Comparison of ENCODE assay signal across 31 mouse cellular contexts in the genomic region with DNA sequence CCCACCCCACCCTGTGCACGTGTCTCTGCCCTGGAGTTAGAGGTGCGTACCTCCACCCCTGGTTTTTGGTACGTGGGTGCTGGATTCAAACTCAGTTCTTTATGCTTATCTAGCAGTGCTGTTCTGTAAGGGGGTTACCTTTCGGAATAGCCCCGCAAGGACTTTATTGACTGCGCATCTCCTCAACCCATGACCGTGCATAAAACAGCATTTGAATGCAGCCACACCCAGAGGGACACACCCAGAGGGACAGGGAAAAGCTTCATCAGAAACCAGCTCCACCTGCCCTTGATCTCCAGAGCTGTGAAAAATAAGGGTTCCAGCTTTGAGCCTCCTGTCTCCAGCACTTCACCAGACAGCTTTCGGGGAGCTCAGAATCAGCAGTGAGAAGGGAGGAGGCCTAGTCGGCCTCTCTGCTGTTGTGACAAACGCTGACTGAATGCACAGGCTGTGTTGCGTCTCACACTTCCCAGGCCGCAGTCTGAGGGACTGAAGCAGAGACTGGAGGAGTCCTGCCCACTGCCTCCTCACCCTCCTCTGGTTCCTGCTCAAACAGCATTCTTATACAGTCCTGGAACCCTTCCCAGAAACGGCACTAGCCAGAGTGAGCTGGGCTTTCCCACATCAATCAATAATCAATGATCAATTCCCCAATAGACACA. TPM values are rescaled to one million over a fixed set of nuclear protein-coding genes. Genes with fewer than 3 reads are reported as not detected.
DNase-seq lines count a peak whose midpoint lies in the region; ATAC-seq and TF ChIP-seq lines count a peak whose summit lies in the region.
"Had no signal": no experiment of that assay in that cellular context is flagged by ENCODE, and none has a peak within 500 bp of the region (broad histone marks: within the 10 kb centered on the region; RNA-seq: fewer than 3 reads in every experiment).

No protein-coding gene starts in this region.

- no peaks in the 10 kb centered on the region for H3K36me3 ChIP-seq in forebrain, embryonic 16.5 days (ENCODE audit: control insufficient read depth, insufficient read depth)
- no peaks in the 10 kb centered on the region for H3K36me3 ChIP-seq in forebrain, embryonic 13.5 days (ENCODE audit: poor library complexity, severe bottlenecking)
- H3K36me3 ChIP-seq in E14TG2a.4 (ENCODE audit: insufficient read depth, low read length), result no peaks in the 10 kb centered on the region
- H3K36me3 ChIP-seq in ES-E14 (ENCODE audit: control insufficient read depth, insufficient read depth, low read length, poor library complexity, severe bottlenecking), result no peaks in the 10 kb centered on the region
- no peaks in the 10 kb centered on the region for H3K36me3 ChIP-seq in limb, embryonic 10.5 days
- H3K36me3 ChIP-seq in thymus, adult 2 months (ENCODE audit: control insufficient read depth, insufficient read depth, low read length), result no peaks in the 10 kb centered on the region
- H3K36me3 ChIP-seq: G1E; heart, embryonic 15.5 days; limb, embryonic 15.5 days; liver, embryonic 13.5 days; midbrain, embryonic 15.5 days; neural tube, embryonic 15.5 days; stomach, embryonic 15.5 days had no signal

- in situ Hi-C loops in ES-E14 (cut with MboI; ENCODE audit: low sequenced_read_pairs in 2 of 2, unreplicated experiment in 2 of 2), result no loop called here

- no peaks in the 10 kb centered on the region for H3K9me3 ChIP-seq in forebrain, embryonic 16.5 days (ENCODE audit: control insufficient read depth, low read length)
- no peaks in the 10 kb centered on the region for H3K9me3 ChIP-seq in forebrain, embryonic 13.5 days (replicated peaks)
- H3K9me3 ChIP-seq in E14TG2a.4 (ENCODE audit: low read length), result peaks cover 7% of the 10 kb centered on the region; the same call in 1 of the 2 replicates
- H3K9me3 ChIP-seq in ES-E14 (ENCODE audit: control insufficient read depth, insufficient read depth, low read depth, low read length), result no peaks in the 10 kb centered on the region
- H3K9me3 ChIP-seq in limb, embryonic 10.5 days (replicated peaks), result no peaks in the 10 kb centered on the region
- H3K9me3 ChIP-seq: heart, embryonic 15.5 days; limb, embryonic 15.5 days; liver, embryonic 13.5 days; midbrain, embryonic 15.5 days; neural tube, embryonic 15.5 days; stomach, embryonic 15.5 days had no signal

- no peak overlapping the region for H3K4me2 ChIP-seq in forebrain, embryonic 16.5 days (ENCODE audit: low read length)
- no peak overlapping the region for H3K4me2 ChIP-seq in forebrain, embryonic 13.5 days
- H3K4me2 ChIP-seq: heart, embryonic 15.5 days; limb, embryonic 15.5 days; liver, embryonic 13.5 days; midbrain, embryonic 15.5 days; neural tube, embryonic 15.5 days; stomach, embryonic 15.5 days had no signal

- no peak for TF ChIP-seq POLR2A in thymus, adult 2 months (IDR thresholded peaks at IDR 0.05; ENCODE audit: control insufficient read depth, extremely low read depth, insufficient read depth, low read length, poor library complexity)

- no peak overlapping the region for H3K4me3 ChIP-seq in forebrain, embryonic 16.5 days (replicated peaks; ENCODE audit: low read length)
- H3K4me3 ChIP-seq in forebrain, embryonic 13.5 days, result no peak overlapping the region
- H3K4me3 ChIP-seq in E14TG2a.4 (replicated peaks; ENCODE audit: low read length) (peak overlapping the region; percentile 43), ES-E14 (ENCODE audit: insufficient read depth in 1 of 2, low read depth in 1 of 2, low read length in 2 of 2, poor library complexity in 1 of 2, severe bottlenecking in 1 of 2) (no peak overlapping the region)
- no peak overlapping the region for H3K4me3 ChIP-seq in limb, embryonic 10.5 days
- no peak overlapping the region for H3K4me3 ChIP-seq in thymus, adult 2 months (ENCODE audit: control insufficient read depth, insufficient read depth, low read length)
- H3K4me3 ChIP-seq: erythroblast, embryonic 14.5 days; heart, embryonic 15.5 days; limb, embryonic 15.5 days; liver, embryonic 13.5 days; midbrain, embryonic 15.5 days; neural tube, embryonic 15.5 days; stomach, embryonic 15.5 days had no signal

- ATAC-seq in forebrain, embryonic 16.5 days, result peak; percentile 73
- no peak for ATAC-seq in forebrain, embryonic 13.5 days
- ATAC-seq: hindbrain, embryonic 16.5 days; lung, postnatal 0 days; midbrain, embryonic 15.5 days had no signal

- H3K27me3 ChIP-seq in forebrain, embryonic 16.5 days (replicated peaks; ENCODE audit: control insufficient read depth, insufficient read depth, low read length), result no peaks in the 10 kb centered on the region
- H3K27me3 ChIP-seq in forebrain, embryonic 13.5 days, result no peaks in the 10 kb centered on the region
- H3K27me3 ChIP-seq in E14TG2a.4 (ENCODE audit: insufficient read depth, low read length), result no peaks in the 10 kb centered on the region
- H3K27me3 ChIP-seq in limb, embryonic 10.5 days (ENCODE audit: low read depth, poor library complexity, severe bottlenecking), result no peaks in the 10 kb centered on the region
- H3K27me3 ChIP-seq in thymus, adult 2 months (ENCODE audit: control insufficient read depth, insufficient read depth, low read length), result no peaks in the 10 kb centered on the region
- H3K27me3 ChIP-seq: heart, embryonic 15.5 days; liver, embryonic 13.5 days; midbrain, embryonic 15.5 days; stomach, embryonic 15.5 days had no signal

- H3K4me1 ChIP-seq in forebrain, embryonic 16.5 days (replicated peaks; ENCODE audit: control insufficient read depth, insufficient read depth, low read length), result no peaks in the 10 kb centered on the region
- H3K4me1 ChIP-seq in forebrain, embryonic 13.5 days, result peaks cover 13% of the 10 kb centered on the region
- H3K4me1 ChIP-seq in E14TG2a.4 (replicated peaks; ENCODE audit: low read depth, low read length), result peaks cover 75% of the 10 kb centered on the region
- H3K4me1 ChIP-seq in ES-E14 (ENCODE audit: control insufficient read depth in 2 of 2, insufficient read depth in 2 of 2, low read length in 2 of 2, poor library complexity in 1 of 2), result peaks cover 18 to 46% of the 10 kb centered on the region in 2 experiments
- peaks cover 78% of the 10 kb centered on the region for H3K4me1 ChIP-seq in limb, embryonic 10.5 days
- H3K4me1 ChIP-seq in thymus, adult 2 months (replicated peaks; ENCODE audit: control insufficient read depth, insufficient read depth, low read length), result no peaks in the 10 kb centered on the region
- H3K4me1 ChIP-seq: stomach, embryonic 15.5 days had no signal

- no peak for TF ChIP-seq CTCF in E14TG2a.4 (conservative IDR thresholded peaks at IDR 0.05; ENCODE audit: low read length)
- no peak for TF ChIP-seq CTCF in thymus, adult 2 months (IDR thresholded peaks at IDR 0.05; ENCODE audit: borderline replicate concordance, control insufficient read depth, extremely low read depth, insufficient read depth, low read length, poor library complexity)

- H3K27ac ChIP-seq in forebrain, embryonic 16.5 days (ENCODE audit: low read length), result no peak overlapping the region
- no peak overlapping the region for H3K27ac ChIP-seq in forebrain, embryonic 13.5 days
- H3K27ac ChIP-seq in ES-E14 (ENCODE audit: insufficient read depth, low read depth, low read length, poor library complexity, severe bottlenecking), result peak overlapping the region; percentile 1; the same call in 1 of the 2 replicates
- H3K27ac ChIP-seq in limb, embryonic 10.5 days, result peak overlapping the region; percentile 86; the same call in 1 of the 2 replicates
- no peak overlapping the region for H3K27ac ChIP-seq in thymus, adult 2 months (ENCODE audit: control insufficient read depth, insufficient read depth, low read length)
- H3K27ac ChIP-seq: heart, embryonic 15.5 days; kidney, postnatal 0 days; liver, embryonic 13.5 days; macrophage; midbrain, embryonic 15.5 days; neural tube, embryonic 15.5 days; stomach, embryonic 15.5 days had no signal

- DNase-seq in ES-E14 (ENCODE audit: low read depth, low spot score), result no peak
- DNase-seq in limb, embryonic 10.5 days (ENCODE audit: low spot score), result no peak
- no peak for DNase-seq in kidney, adult 11 months
- no peak for DNase-seq in thymus, adult 2 months
- DNase-seq: adrenal gland, postnatal 14 days; cerebellum, adult 18-20 months; cerebellum, postnatal 10 days; gastrocnemius, postnatal 14 days; heart, postnatal 36 days; kidney, adult 8-10 months; layer of hippocampus, postnatal 36 days; left cerebral cortex, postnatal 4 days; liver, embryonic 13.5 days; lung, adult 18-20 months; right cerebral cortex, postnatal 25 days; thymus, postnatal 25 days had no signal

- H3K9ac ChIP-seq in forebrain, embryonic 16.5 days (replicated peaks; ENCODE audit: low read depth, low read length), result no peak overlapping the region
- no peak overlapping the region for H3K9ac ChIP-seq in forebrain, embryonic 13.5 days
- H3K9ac ChIP-seq in ES-E14 (ENCODE audit: insufficient read depth, low read depth, low read length, poor library complexity, severe bottlenecking), result no peak overlapping the region
- H3K9ac ChIP-seq: heart, embryonic 15.5 days; limb, embryonic 15.5 days; liver, embryonic 13.5 days; midbrain, embryonic 15.5 days; neural tube, embryonic 15.5 days; stomach, embryonic 15.5 days had no signal

- WGBS in forebrain, embryonic 16.5 days, result 77% methylated on average over 13 of the region's 13 CpGs
- WGBS in forebrain, embryonic 13.5 days, result 84% methylated on average over 13 of the region's 13 CpGs
- WGBS in limb, embryonic 10.5 days, result 78% methylated on average over 13 of the region's 13 CpGs
- WGBS in thymus, adult 2 months, result 92% methylated on average over 13 of the region's 13 CpGs

TF ChIP-seq in ES-E14, 5 proteins besides CTCF, POLR2A, EP300 and RAD21:
- TF ChIP-seq MAFK (IDR thresholded peaks at IDR 0.05; ENCODE audit: insufficient read depth, low read depth, low read length) (0 out of 2 replicates have a peak, but pooled peaks have one; percentile 35), ZC3H11A (IDR thresholded peaks at IDR 0.05; ENCODE audit: borderline replicate concordance, low read depth, low read length) (no peak)
TF ChIP-seq in ES-E14: peak in this region for 1.

RNA-seq across cellular contexts. Expression of a gene that starts 37.6 kb away (rescaled TPM):
- polyA plus RNA-seq in forebrain, embryonic 16.5 days (2015; fragmentation: Nextera tagmentation; extraction: Ambion mirVana), result 0.71 and 0.84 TPM in 2 replicates
- 0.75 and 0.83 TPM in 2 replicates for polyA plus RNA-seq in forebrain, embryonic 13.5 days (2015; fragmentation: Nextera tagmentation; extraction: Ambion mirVana)
- 3.1 and 4.2 TPM in 2 replicates for total RNA-seq in ES-E14 (2012; rRNA removed)
- 2.0 and 3.0 TPM in 2 replicates for polyA plus RNA-seq in limb, embryonic 10.5 days (2016; fragmentation: Nextera tagmentation; extraction: Ambion mirVana)
- polyA plus RNA-seq in thymus, adult 2 months (2012; rRNA removed), result 0.75 and 1.0 TPM in 2 replicates
- total RNA-seq: megakaryocyte-erythroid progenitor cell, adult 5-6 weeks had no signal
- polyA plus RNA-seq: G1E, macrophage had no signal

Comparison
In these comparisons a context has a peak if more than half of its experiments do, and no peak if none do; other contexts are left out.
1. H3K27ac ChIP-seq: peak in ES-E14 (single experiment) and limb, embryonic 10.5 days (single experiment); none in forebrain, embryonic 16.5 days (single experiment), forebrain, embryonic 13.5 days (single experiment) and thymus, adult 2 months (single experiment).